Mouse (Mus musculus) testis, adult 2 months (tissue): Measurements from ENCODE around the gene Sympk.

Source experiments
- CTCF ChIP-seq: fragments of 200-500 bp; IDR thresholded peaks from 2 replicates; pipeline ENCODE4 v1.5.1; 2012; ENCODE audit warnings: low read depth, mild to moderate bottlenecking, inconsistent platforms, low read length, moderate library complexity; ENCODE audit not compliant: control insufficient read depth, insufficient read depth, insufficient replicate concordance
- POLR2A ChIP-seq: fragments of 200-500 bp; IDR thresholded peaks from 2 replicates; pipeline ENCODE4 v1.6.1; 2012; ENCODE audit warnings: low read depth, mild to moderate bottlenecking, inconsistent platforms, low read length, moderate library complexity; ENCODE audit not compliant: control insufficient read depth

- TF ChIP-seq CTCF = no peak
- TF ChIP-seq POLR2A = no peak
These were observed 25.3 kb upstream of the Sympk start for GRCm38 (mm10) chr7:18998835-18999234.
